Mouse (Mus musculus): ENCODE data around the gene Pcx. TPM values are rescaled to one million over a fixed set of nuclear protein-coding genes. Genes with fewer than 3 reads are reported as not detected.

The Pcx gene
- polyA plus RNA-seq (2015; fragmentation: Nextera tagmentation; extraction: Ambion mirVana): 24.0 and 30.0 TPM in 2 replicates

- ATAC-seq (ENCODE audit: insufficient read depth, low FRiP score): peak; percentile 99
- Histone ChIP-seq H3K27ac (ENCODE audit: low read length) (peak within 1 kb of the TSS; percentile 32; the same call in 1 of the 2 replicates), H3K9ac (ENCODE audit: low read length) (peak within 1 kb of the TSS; percentile 73), H3K36me3 (ENCODE audit: control insufficient read depth, insufficient read depth, low read length) (no peaks in the 10 kb centered on the region), H3K4me2 (ENCODE audit: low read depth, low read length) (peak within 1 kb of the TSS; percentile 93), H3K9me3 (replicated peaks; ENCODE audit: control insufficient read depth, low read length) (no peaks in the 10 kb centered on the region), H3K4me3 (replicated peaks; ENCODE audit: low read length) (peak within 1 kb of the TSS; percentile 82), H3K4me1 (ENCODE audit: control insufficient read depth, insufficient read depth, low read length) (peaks cover 9% of the 10 kb centered on the region), H3K27me3 (ENCODE audit: control insufficient read depth, insufficient read depth, low read length) (no peaks in the 10 kb centered on the region)
- WGBS: under 1% methylated on average over 82 of the region's 82 CpGs
Observed at GRCm38 (mm10) chr19:4509986-4510963, at the start of gene Pcx. Pcx (plus strand) TSS chr19:4510472.

- Histone ChIP-seq H3K4me2 (ENCODE audit: low read depth, low read length) (no peak overlapping the region), H3K9ac (ENCODE audit: low read length) (no peak overlapping the region), H3K4me3 (replicated peaks; ENCODE audit: low read length) (no peak overlapping the region), H3K27ac (ENCODE audit: low read length) (no peak overlapping the region), H3K36me3 (ENCODE audit: control insufficient read depth, insufficient read depth, low read length) (no peaks in the 10 kb centered on the region), H3K27me3 (ENCODE audit: control insufficient read depth, insufficient read depth, low read length) (no peaks in the 10 kb centered on the region), H3K9me3 (replicated peaks; ENCODE audit: control insufficient read depth, low read length) (no peaks in the 10 kb centered on the region), H3K4me1 (ENCODE audit: control insufficient read depth, insufficient read depth, low read length) (no peaks in the 10 kb centered on the region)
- ATAC-seq (ENCODE audit: insufficient read depth, low FRiP score): no peak
- WGBS: 75% methylated on average over 8 of the region's 8 CpGs
Observed at GRCm38 (mm10) chr19:4461981-4462380, 48.3 kb upstream of the Pcx start.

- WGBS: 84% methylated on average over 4 of the region's 4 CpGs
- Histone ChIP-seq H3K27ac (ENCODE audit: low read length) (no peak overlapping the region), H3K36me3 (ENCODE audit: control insufficient read depth, insufficient read depth, low read length) (no peaks in the 10 kb centered on the region), H3K27me3 (ENCODE audit: control insufficient read depth, insufficient read depth, low read length) (no peaks in the 10 kb centered on the region), H3K9ac (ENCODE audit: low read length) (no peak overlapping the region), H3K4me1 (ENCODE audit: control insufficient read depth, insufficient read depth, low read length) (no peaks in the 10 kb centered on the region), H3K9me3 (replicated peaks; ENCODE audit: control insufficient read depth, low read length) (no peaks in the 10 kb centered on the region), H3K4me3 (replicated peaks; ENCODE audit: low read length) (no peak overlapping the region), H3K4me2 (ENCODE audit: low read depth, low read length) (no peak overlapping the region)
- ATAC-seq (ENCODE audit: insufficient read depth, low FRiP score): no peak
Observed at GRCm38 (mm10) chr19:4464666-4465065, 45.6 kb upstream of the Pcx start.

GRCm38 (mm10) chr19:4468363-4468762 lies 41.9 kb upstream of the Pcx start:
- 34% methylated on average over 5 of the region's 5 CpGs for WGBS
- Histone ChIP-seq H3K4me2 (ENCODE audit: low read depth, low read length) (no peak overlapping the region), H3K4me3 (replicated peaks; ENCODE audit: low read length) (no peak overlapping the region), H3K27me3 (ENCODE audit: control insufficient read depth, insufficient read depth, low read length) (no peaks in the 10 kb centered on the region), H3K4me1 (ENCODE audit: control insufficient read depth, insufficient read depth, low read length) (no peaks in the 10 kb centered on the region), H3K27ac (ENCODE audit: low read length) (no peak overlapping the region), H3K9ac (ENCODE audit: low read length) (no peak overlapping the region), H3K36me3 (ENCODE audit: control insufficient read depth, insufficient read depth, low read length) (no peaks in the 10 kb centered on the region), H3K9me3 (replicated peaks; ENCODE audit: control insufficient read depth, low read length) (no peaks in the 10 kb centered on the region)
- ATAC-seq (ENCODE audit: insufficient read depth, low FRiP score): no peak

- no peak overlapping the region for H3K9ac ChIP-seq (ENCODE audit: low read length)
- no peak overlapping the region for H3K4me2 ChIP-seq (ENCODE audit: low read depth, low read length)
- no peak overlapping the region for H3K4me3 ChIP-seq (replicated peaks; ENCODE audit: low read length)
- H3K4me1 ChIP-seq (ENCODE audit: control insufficient read depth, insufficient read depth, low read length): peaks cover 10% of the 10 kb centered on the region
- no peaks in the 10 kb centered on the region for H3K9me3 ChIP-seq (replicated peaks; ENCODE audit: control insufficient read depth, low read length)
- no peaks in the 10 kb centered on the region for H3K36me3 ChIP-seq (ENCODE audit: control insufficient read depth, insufficient read depth, low read length)
- ATAC-seq (ENCODE audit: insufficient read depth, low FRiP score): no peak
- 84% methylated on average over 5 of the region's 5 CpGs for WGBS
- peaks cover 18% of the 10 kb centered on the region for H3K27me3 ChIP-seq (ENCODE audit: control insufficient read depth, insufficient read depth, low read length)
- no peak overlapping the region for H3K27ac ChIP-seq (ENCODE audit: low read length)
Observed at GRCm38 (mm10) chr19:4473549-4473948, 36.7 kb upstream of the Pcx start.

GRCm38 (mm10) chr19:4474739-4475138 lies 35.5 kb upstream of the Pcx start:
- Histone ChIP-seq H3K27me3 (ENCODE audit: control insufficient read depth, insufficient read depth, low read length) (peaks cover 18% of the 10 kb centered on the region), H3K4me1 (ENCODE audit: control insufficient read depth, insufficient read depth, low read length) (peaks cover 10% of the 10 kb centered on the region), H3K27ac (ENCODE audit: low read length) (no peak overlapping the region), H3K9me3 (replicated peaks; ENCODE audit: control insufficient read depth, low read length) (no peaks in the 10 kb centered on the region), H3K9ac (ENCODE audit: low read length) (no peak overlapping the region), H3K36me3 (ENCODE audit: control insufficient read depth, insufficient read depth, low read length) (no peaks in the 10 kb centered on the region), H3K4me2 (ENCODE audit: low read depth, low read length) (no peak overlapping the region), H3K4me3 (replicated peaks; ENCODE audit: low read length) (no peak overlapping the region)
- no peak for ATAC-seq (ENCODE audit: insufficient read depth, low FRiP score)
- WGBS: 50% methylated on average over 3 of the region's 3 CpGs

- WGBS: 81% methylated on average over 11 of the region's 11 CpGs
- peaks cover 18% of the 10 kb centered on the region for H3K27me3 ChIP-seq (ENCODE audit: control insufficient read depth, insufficient read depth, low read length)
- no peaks in the 10 kb centered on the region for H3K9me3 ChIP-seq (replicated peaks; ENCODE audit: control insufficient read depth, low read length)
- no peak overlapping the region for H3K4me2 ChIP-seq (ENCODE audit: low read depth, low read length)
- H3K4me1 ChIP-seq (ENCODE audit: control insufficient read depth, insufficient read depth, low read length): peaks cover 10% of the 10 kb centered on the region
- no peak overlapping the region for H3K9ac ChIP-seq (ENCODE audit: low read length)
- H3K4me3 ChIP-seq (replicated peaks; ENCODE audit: low read length): no peak overlapping the region
- ATAC-seq (ENCODE audit: insufficient read depth, low FRiP score): no peak
- no peak overlapping the region for H3K27ac ChIP-seq (ENCODE audit: low read length)
- H3K36me3 ChIP-seq (ENCODE audit: control insufficient read depth, insufficient read depth, low read length): no peaks in the 10 kb centered on the region
Observed at GRCm38 (mm10) chr19:4475224-4475925, 34.9 kb upstream of the Pcx start.

- H3K36me3 ChIP-seq (ENCODE audit: control insufficient read depth, insufficient read depth, low read length): no peaks in the 10 kb centered on the region
- H3K9me3 ChIP-seq (replicated peaks; ENCODE audit: control insufficient read depth, low read length): no peaks in the 10 kb centered on the region
- H3K27me3 ChIP-seq (ENCODE audit: control insufficient read depth, insufficient read depth, low read length): peaks cover 18% of the 10 kb centered on the region
- WGBS: under 1% methylated on average over 70 of the region's 70 CpGs
- peaks cover 10% of the 10 kb centered on the region for H3K4me1 ChIP-seq (ENCODE audit: control insufficient read depth, insufficient read depth, low read length)
- no peak overlapping the region for H3K27ac ChIP-seq (ENCODE audit: low read length)
- ATAC-seq (ENCODE audit: insufficient read depth, low FRiP score): peak; percentile 65; the same call in 1 of the 2 replicates
- H3K4me2 ChIP-seq (ENCODE audit: low read depth, low read length): peak overlapping the region; percentile 98
- H3K4me3 ChIP-seq (replicated peaks; ENCODE audit: low read length): peak overlapping the region; percentile 57
- H3K9ac ChIP-seq (ENCODE audit: low read length): peak overlapping the region; percentile 73
Observed at GRCm38 (mm10) chr19:4476601-4477257, 33.5 kb upstream of the Pcx start.
